Mouse (Mus musculus) neural tube, embryonic 14.5 days (tissue): ENCODE results near the gene Shld1. TPM values are rescaled to one million over a fixed set of nuclear protein-coding genes. Genes with fewer than 3 reads are reported as not detected.

ENCODE experiments used
- ATAC-seq: fragments of 200-750 bp; cut with Nextera tagmentation; 2 replicates; pipeline ENCODE4 v1.8.0; 2017; ENCODE audit warnings: low read depth, mild to moderate bottlenecking, moderate TSS enrichment, moderate library complexity
- H3K27ac ChIP-seq: fragments of 300-500 bp; sonication (generic); 2 replicates; pipeline ENCODE4 v1.5.1; 2014; ENCODE audit warnings: low read depth, mild to moderate bottlenecking, control low read depth, low read length, moderate library complexity, mixed read lengths
- H3K27me3 ChIP-seq: fragments of 300-500 bp; sonication (generic); 2 replicates; pipeline ENCODE4 v1.6.1; 2014; ENCODE audit warnings: low read length; ENCODE audit not compliant: control insufficient read depth, insufficient read depth
- H3K36me3 ChIP-seq: fragments of 300-500 bp; sonication (generic); 2 replicates; pipeline ENCODE4 v1.6.1; 2014; ENCODE audit warnings: low read length, mixed read lengths; ENCODE audit not compliant: control insufficient read depth, insufficient read depth
- H3K4me1 ChIP-seq: fragments of 300-500 bp; sonication (generic); 2 replicates; pipeline ENCODE4 v1.6.1; 2014; ENCODE audit warnings: low read length; ENCODE audit not compliant: control insufficient read depth, insufficient read depth
- H3K4me2 ChIP-seq: fragments of 300-500 bp; sonication (generic); 2 replicates; pipeline ENCODE4 v1.6.1; 2014; ENCODE audit warnings: mild to moderate bottlenecking, low read depth, low read length, control low read depth
- H3K4me3 ChIP-seq: fragments of 300-500 bp; sonication (generic); 2 replicates; pipeline ENCODE4 v1.5.1; 2014; ENCODE audit warnings: low read depth, low read length, control low read depth, mixed read lengths
- H3K9ac ChIP-seq: fragments of 300-500 bp; sonication (generic); replicated peaks from 2 replicates; pipeline ENCODE4 v1.6.1; 2014; ENCODE audit warnings: low read depth, mild to moderate bottlenecking, control low read depth, low read length, mixed read lengths
- H3K9me3 ChIP-seq: fragments of 300-500 bp; sonication (generic); 2 replicates; pipeline ENCODE4 v1.6.1; 2016; ENCODE audit warnings: low read length; ENCODE audit not compliant: control insufficient read depth
- WGBS: fragments of 180-500 bp; shearing (Covaris S2); extraction: QIAGEN DNeasy Blood & Tissue Kit; methylation state at CpG from one replicate; pipeline ENCODE4 v1.1.7; 2014; 5-methylcytosine and 5-hydroxymethylcytosine counted together
- polyA plus RNA-seq: library from polyadenylated mRNA; unstranded; fragments of >200 nt; fragmentation: Nextera tagmentation; extraction: Ambion mirVana; gene quantifications from 2 replicates; pipeline ENCODE4 v1.2.1, GENCODE M21; 2014

Shld1 gene
- polyA plus RNA-seq, 1 experiment from 2014 or later: 22.1 TPM

GRCm38 (mm10) chr2:132793441-132794203 is 106.9 kb downstream of the Shld1 start:
- no peak overlapping the region for H3K9ac ChIP-seq
- WGBS: 88% methylated on average over 19 of the region's 19 CpGs
- no peaks in the 10 kb centered on the region for H3K27me3 ChIP-seq
- H3K36me3 ChIP-seq: no peaks in the 10 kb centered on the region; the same call in 1 of the 2 replicates
- no peak overlapping the region for H3K4me2 ChIP-seq
- no peaks in the 10 kb centered on the region for H3K4me1 ChIP-seq
- no peak overlapping the region for H3K4me3 ChIP-seq
- H3K9me3 ChIP-seq: no peaks in the 10 kb centered on the region
- no peak for ATAC-seq
- H3K27ac ChIP-seq: no peak overlapping the region

- no peaks in the 10 kb centered on the region for H3K27me3 ChIP-seq
- no peak for ATAC-seq
These were observed 107.5 kb downstream of the Shld1 start for GRCm38 (mm10) chr2:132794204-132794586.

More at GRCm38 (mm10) chr2:132794204-132794586, 107.5 kb downstream of the Shld1 start:
- Histone ChIP-seq H3K9me3 (no peaks in the 10 kb centered on the region), H3K36me3 (no peaks in the 10 kb centered on the region; the same call in 1 of the 2 replicates), H3K4me3 (no peak overlapping the region), H3K4me1 (no peaks in the 10 kb centered on the region), H3K9ac (no peak overlapping the region), H3K27ac (no peak overlapping the region), H3K4me2 (no peak overlapping the region)
- 85% methylated on average over 7 of the region's 7 CpGs for WGBS

Other genes with a start within 250 kb of the Shld1 start
- 103 and 108 TPM in 2 replicates for gene Gpcpd1, start 99.2 kb upstream of the Shld1 start, polyA plus RNA-seq
- gene Chgb, start 94.3 kb downstream of the Shld1 start, polyA plus RNA-seq: 75.8 and 78.8 TPM in 2 replicates
- 22.1 and 22.3 TPM in 2 replicates for gene Trmt6, start 129.1 kb downstream of the Shld1 start, polyA plus RNA-seq
- 5.5 and 5.7 TPM in 2 replicates for gene Mcm8, start 129.2 kb downstream of the Shld1 start, polyA plus RNA-seq
- gene Crls1, start 159.7 kb downstream of the Shld1 start, polyA plus RNA-seq: 11.3 and 11.6 TPM in 2 replicates
- gene Lrrn4, start 194.0 kb downstream of the Shld1 start, polyA plus RNA-seq: 0.27 and 0.54 TPM in 2 replicates